Mouse (Mus musculus) intestine, postnatal 0 days (tissue): Measurements from ENCODE around the gene Zbtb4. TPM values are rescaled to one million over a fixed set of nuclear protein-coding genes. Genes with fewer than 3 reads are reported as not detected.

Experiments
- ATAC-seq: fragments of 200-750 bp; cut with Nextera tagmentation; 2 replicates; pipeline ENCODE4 v1.8.0; 2017; ENCODE audit warnings: mild to moderate bottlenecking, moderate TSS enrichment, moderate library complexity
- H3K27ac ChIP-seq: fragments of 300-500 bp; sonication (generic); 2 replicates; pipeline ENCODE4 v1.5.1; 2014; ENCODE audit warnings: mild to moderate bottlenecking, low read depth, low read length, moderate library complexity
- H3K27me3 ChIP-seq: fragments of 300-500 bp; sonication (generic); replicated peaks from 2 replicates; pipeline ENCODE4 v1.6.1; 2014; ENCODE audit warnings: low read length, mixed read lengths; ENCODE audit not compliant: control insufficient read depth, insufficient read depth
- H3K36me3 ChIP-seq: fragments of 300-500 bp; sonication (generic); 2 replicates; pipeline ENCODE4 v1.6.1; 2014; ENCODE audit warnings: mild to moderate bottlenecking, moderate library complexity; ENCODE audit not compliant: control insufficient read depth, insufficient read depth
- H3K4me1 ChIP-seq: fragments of 300-500 bp; sonication (generic); replicated peaks from 2 replicates; pipeline ENCODE4 v1.6.1; 2014; ENCODE audit warnings: antibody characterized with exemption, low read length, mixed read lengths; ENCODE audit not compliant: control insufficient read depth, insufficient read depth
- H3K4me2 ChIP-seq: fragments of 300-500 bp; sonication (generic); replicated peaks from 2 replicates; pipeline ENCODE4 v1.6.1; 2014; ENCODE audit warnings: low read depth, mild to moderate bottlenecking, moderate library complexity
- H3K4me3 ChIP-seq: fragments of 300-500 bp; sonication (generic); 2 replicates; pipeline ENCODE4 v1.5.1; 2014; ENCODE audit warnings: low read depth, low read length
- H3K9ac ChIP-seq: fragments of 300-500 bp; sonication (generic); 2 replicates; pipeline ENCODE4 v1.6.1; 2014; ENCODE audit warnings: mild to moderate bottlenecking, low read depth, low read length
- H3K9me3 ChIP-seq: fragments of 300-500 bp; sonication (generic); 2 replicates; pipeline ENCODE4 v1.6.1; 2016; ENCODE audit warnings: mixed run types; ENCODE audit not compliant: control insufficient read depth
- CTCF ChIP-seq: sonication (generic); IDR thresholded peaks from 2 replicates; pipeline ENCODE4 v1.5.1; 2016; ENCODE audit warnings: low read depth, mild to moderate bottlenecking, control low read depth, antibody characterized with exemption, moderate library complexity
- WGBS: fragments of 180-500 bp; shearing (Covaris S2); extraction: QIAGEN DNeasy Blood & Tissue Kit; methylation state at CpG from one replicate; pipeline ENCODE4 v1.1.7; 2014; 5-methylcytosine and 5-hydroxymethylcytosine counted together
- polyA plus RNA-seq: library from polyadenylated mRNA; unstranded; fragments of >200 nt; fragmentation: Nextera tagmentation; extraction: Ambion mirVana; gene quantifications from 2 replicates; pipeline ENCODE4 v1.2.1, GENCODE M21; 2015

The Zbtb4 gene
- polyA plus RNA-seq, 1 experiment from 2014 or later: 2.1 TPM

GRCm38 (mm10) chr11:69793429-69793828 is 27.7 kb downstream of the Zbtb4 start:
- Histone ChIP-seq H3K9me3 (no peaks in the 10 kb centered on the region), H3K4me3 (no peak overlapping the region), H3K9ac (no peak overlapping the region), H3K27ac (no peak overlapping the region), H3K36me3 (no peaks in the 10 kb centered on the region), H3K4me1 (0 out of 2 replicates have a peak, but pooled peaks cover 5% of the 10 kb centered on the region), H3K4me2 (no peak overlapping the region), H3K27me3 (no peaks in the 10 kb centered on the region; the same call in 1 of the 2 replicates)
- 74% methylated on average over 5 of the region's 5 CpGs for WGBS
- no peak for TF ChIP-seq CTCF
- no peak for ATAC-seq

- WGBS: 1% methylated on average over 51 of the region's 52 CpGs
- H3K27ac ChIP-seq: no peak within 1 kb of the TSS
- H3K27me3 ChIP-seq: peaks cover 3% of the 10 kb centered on the region; the same call in 1 of the 2 replicates
- ATAC-seq: peak; percentile 98
- 0 out of 2 replicates have a peak, but pooled peaks cover 5% of the 10 kb centered on the region for H3K4me1 ChIP-seq
- H3K9me3 ChIP-seq: no peaks in the 10 kb centered on the region
- H3K9ac ChIP-seq: peak within 1 kb of the TSS; percentile 31
- H3K4me3 ChIP-seq: peak within 1 kb of the TSS; percentile 48
- no peaks in the 10 kb centered on the region for H3K36me3 ChIP-seq
- TF ChIP-seq CTCF: peak; percentile 30
- peak within 1 kb of the TSS; percentile 97 for H3K4me2 ChIP-seq
These were observed 29.7 kb downstream of the Zbtb4 start, which contains the start of gene Chrnb1 for GRCm38 (mm10) chr11:69795168-69795982. Gene Chrnb1, minus strand, starts transcription at chr11:69795943.

- Histone ChIP-seq H3K4me3 (peak overlapping the region; percentile 48), H3K27me3 (peaks cover 7% of the 10 kb centered on the region; the same call in 1 of the 2 replicates), H3K9ac (peak overlapping the region; percentile 31; the same call in 1 of the 2 replicates), H3K4me1 (0 out of 2 replicates have a peak, but pooled peaks cover 11% of the 10 kb centered on the region), H3K27ac (no peak overlapping the region), H3K4me2 (peak overlapping the region; percentile 97), H3K36me3 (no peaks in the 10 kb centered on the region), H3K9me3 (no peaks in the 10 kb centered on the region)
- no peak for TF ChIP-seq CTCF
- ATAC-seq: no peak
- WGBS: 7% methylated on average over 13 of the region's 13 CpGs
These were observed 30.3 kb downstream of the Zbtb4 start for GRCm38 (mm10) chr11:69795983-69796435.

- 88% methylated on average over 7 of the region's 7 CpGs for WGBS
- Histone ChIP-seq H3K27me3 (peaks cover 13% of the 10 kb centered on the region; the same call in 1 of the 2 replicates), H3K4me1 (peaks cover 18% of the 10 kb centered on the region; the same call in 1 of the 2 replicates), H3K27ac (no peak overlapping the region), H3K4me3 (no peak overlapping the region), H3K9me3 (no peaks in the 10 kb centered on the region), H3K9ac (no peak overlapping the region), H3K4me2 (no peak overlapping the region), H3K36me3 (no peaks in the 10 kb centered on the region)
- no peak for TF ChIP-seq CTCF
- no peak for ATAC-seq
These were observed 32.2 kb downstream of the Zbtb4 start for GRCm38 (mm10) chr11:69797924-69798323.

- H3K9me3 ChIP-seq: no peaks in the 10 kb centered on the region
- no peak for TF ChIP-seq CTCF
- no peak for ATAC-seq
- 48% methylated on average over 12 of the region's 12 CpGs for WGBS
- peaks cover 13% of the 10 kb centered on the region; the same call in 1 of the 2 replicates for H3K27me3 ChIP-seq
- no peaks in the 10 kb centered on the region for H3K36me3 ChIP-seq
- H3K27ac ChIP-seq: no peak overlapping the region
- H3K4me3 ChIP-seq: no peak overlapping the region
- peak overlapping the region; percentile 90; the same call in 1 of the 2 replicates for H3K4me2 ChIP-seq
- peaks cover 18% of the 10 kb centered on the region; the same call in 1 of the 2 replicates for H3K4me1 ChIP-seq
- H3K9ac ChIP-seq: no peak overlapping the region
These were observed 33.9 kb downstream of the Zbtb4 start for GRCm38 (mm10) chr11:69799394-69800137.

GRCm38 (mm10) chr11:69800138-69800391 is 34.4 kb downstream of the Zbtb4 start:
- no peak overlapping the region for H3K9ac ChIP-seq
- H3K27ac ChIP-seq: no peak overlapping the region
- H3K36me3 ChIP-seq: no peaks in the 10 kb centered on the region
- TF ChIP-seq CTCF: no peak
- H3K27me3 ChIP-seq: peaks cover 13% of the 10 kb centered on the region; the same call in 1 of the 2 replicates
- 29% methylated on average over 11 of the region's 11 CpGs for WGBS
- no peaks in the 10 kb centered on the region for H3K9me3 ChIP-seq
- peak overlapping the region; percentile 90 for H3K4me2 ChIP-seq
- no peak for ATAC-seq
- H3K4me1 ChIP-seq: peaks cover 18% of the 10 kb centered on the region; the same call in 1 of the 2 replicates
- no peak overlapping the region; the same call in 1 of the 2 replicates for H3K4me3 ChIP-seq
